Mouse (Mus musculus) 3T3-L1 (cell line): ENCODE results near the gene Erc2.

Source experiments
- DNase-seq: peaks from one replicate; pipeline ENCODE4 v3.0.0-alpha.2; 2015; ENCODE audit warnings: low read depth, low spot score

The Erc2 gene

GRCm38 (mm10) chr14:28061649-28062375, 439.6 kb downstream of the Erc2 start:
- DNase-seq: no peak

DNA sequence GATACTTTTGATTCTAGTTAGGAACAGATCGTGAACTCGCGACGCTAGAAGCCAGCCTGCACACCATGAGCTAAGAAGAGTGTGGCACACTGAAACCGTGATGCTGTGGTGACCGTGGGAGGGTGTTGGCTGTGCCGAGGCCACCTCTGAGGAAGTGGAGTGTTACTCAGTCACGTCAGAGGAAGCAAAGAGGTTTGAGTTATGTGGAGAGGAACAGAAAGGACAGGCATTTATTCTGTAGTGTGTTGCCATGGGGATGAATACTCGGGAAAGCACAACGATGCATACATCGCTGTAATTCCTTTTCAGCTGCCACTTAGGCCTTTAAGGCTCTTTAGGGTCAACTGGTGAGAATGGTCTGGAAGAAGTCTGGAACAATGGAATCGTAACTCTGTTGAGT, 445.8 kb downstream of the Erc2 start:
- DNase-seq: no peak

DNA sequence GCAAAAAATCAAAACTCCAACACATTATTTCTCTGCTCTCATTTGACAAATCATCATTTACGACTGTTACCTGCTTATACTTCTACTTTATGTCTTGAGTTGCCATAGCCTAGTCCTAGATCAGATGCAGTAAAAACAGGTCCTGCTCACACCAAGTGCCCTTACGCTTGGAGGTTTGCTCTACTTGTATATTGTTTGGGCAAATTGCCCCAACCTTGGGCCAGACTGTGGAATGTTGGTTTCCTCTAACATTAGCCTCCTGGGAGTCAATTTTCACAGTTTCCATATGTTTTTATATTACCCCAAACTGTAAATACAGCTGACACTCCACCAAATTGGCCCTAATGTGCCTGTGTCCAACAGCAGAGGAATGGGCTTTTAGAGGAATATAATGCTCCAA, 447.6 kb downstream of the Erc2 start:
- DNase-seq: peak; percentile 34

DNA sequence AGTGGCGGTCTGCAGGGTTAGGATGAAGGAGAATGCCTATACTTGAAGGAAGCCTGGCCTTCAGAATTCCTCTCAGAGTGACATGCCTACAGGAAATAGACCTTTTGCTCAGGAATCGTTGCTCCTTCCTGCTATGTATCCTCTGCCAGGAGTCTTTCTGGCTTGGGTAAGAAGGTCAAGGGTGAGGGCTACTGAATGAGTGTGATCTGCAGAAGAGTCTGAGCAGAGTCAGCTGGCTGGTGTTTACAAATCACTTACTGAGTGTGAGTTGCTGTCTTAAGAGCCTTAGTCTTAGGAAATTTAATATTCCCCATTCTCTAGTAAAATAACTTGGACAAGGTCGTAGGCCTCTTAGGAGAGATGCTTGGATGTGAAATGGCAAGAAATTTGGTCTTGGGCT, 450.3 kb downstream of the Erc2 start:
- no peak for DNase-seq

DNA sequence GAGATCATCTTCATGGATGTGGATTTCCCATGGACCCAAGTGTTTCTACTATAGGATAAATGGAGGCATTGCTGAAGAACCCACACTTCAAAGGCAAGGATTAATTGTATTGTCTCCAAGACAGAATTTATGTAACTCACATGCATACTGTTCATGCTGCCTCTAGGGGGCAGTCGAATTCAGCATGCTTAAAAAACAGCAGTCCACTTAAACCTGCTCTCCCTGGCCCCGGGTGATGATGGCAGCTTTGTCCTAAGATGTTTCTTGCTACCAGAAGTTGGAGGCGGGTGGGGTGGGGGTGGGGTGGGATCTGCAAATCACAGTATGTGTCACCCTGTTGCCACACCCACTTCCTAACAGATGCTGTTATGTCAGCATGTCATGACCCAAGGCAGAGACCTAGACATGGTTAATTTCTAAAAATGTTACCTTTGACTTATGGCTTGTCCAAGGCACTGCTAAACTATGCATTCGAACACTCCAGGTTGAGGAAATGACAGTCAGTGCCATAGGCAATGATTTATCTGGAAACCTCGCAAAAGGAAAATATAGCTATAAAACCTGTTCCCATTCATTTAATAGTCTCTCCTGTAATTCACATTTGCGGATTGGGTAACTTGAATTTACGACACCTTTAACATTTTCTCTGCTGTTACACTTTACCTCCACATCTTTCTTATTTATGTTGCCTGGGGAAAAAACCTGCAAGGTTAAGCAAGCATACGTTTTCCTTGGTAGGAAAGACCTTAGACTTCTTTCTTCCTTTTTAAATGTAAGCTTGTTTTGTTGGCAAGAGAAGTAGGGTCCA, 467.6 kb downstream of the Erc2 start:
- peak; percentile 55 for DNase-seq

- DNase-seq: no peak
Observed at GRCm38 (mm10) chr14:28091367-28091766, 469.1 kb downstream of the Erc2 start.

DNA sequence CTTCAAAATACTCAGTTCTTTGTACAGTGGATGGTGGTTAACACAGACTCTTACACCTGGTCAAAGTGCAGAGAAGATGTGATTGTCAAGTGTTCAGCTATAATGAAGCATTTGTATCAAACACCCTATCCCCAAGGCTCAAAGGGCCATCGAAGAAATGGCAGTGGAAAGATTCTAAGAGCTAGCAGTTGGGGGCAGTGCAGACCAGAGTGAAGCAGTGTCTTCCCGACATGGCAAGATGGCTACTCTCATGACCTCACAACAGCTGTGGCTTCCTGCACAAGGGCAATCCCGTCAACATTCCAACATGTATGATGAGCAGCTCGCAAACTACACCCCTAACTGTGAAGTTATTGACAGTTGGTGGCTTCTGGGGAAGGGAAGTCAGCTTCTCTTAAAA, 471.0 kb downstream of the Erc2 start:
- peak; percentile 10 for DNase-seq

DNA sequence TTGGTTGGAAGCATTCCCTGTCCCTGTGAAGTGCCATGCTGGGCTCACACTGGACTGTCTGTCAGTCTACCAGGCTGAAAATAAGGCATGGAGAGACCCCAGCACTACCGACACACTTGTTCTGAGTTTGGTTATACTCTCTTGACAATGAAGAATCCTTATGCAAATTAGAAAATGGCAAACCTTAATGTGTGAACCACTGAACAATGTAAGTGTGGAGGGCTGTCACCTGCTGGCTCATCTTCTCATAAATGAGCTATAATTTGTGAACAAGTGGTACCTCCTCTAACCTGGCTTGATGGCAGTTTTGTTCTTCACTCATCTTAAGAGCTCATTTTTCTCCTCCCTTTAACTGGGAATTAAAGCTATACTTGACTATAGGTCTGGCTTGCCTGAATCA, 471.7 kb downstream of the Erc2 start:
- DNase-seq: no peak

GRCm38 (mm10) chr14:28099084-28099483, 476.9 kb downstream of the Erc2 start:
- no peak for DNase-seq

GRCm38 (mm10) chr14:28113121-28113520, 490.9 kb downstream of the Erc2 start:
- peak; percentile 56 for DNase-seq

GRCm38 (mm10) chr14:28120851-28121250, 498.6 kb downstream of the Erc2 start:
- DNase-seq: no peak

- DNase-seq: no peak
Observed at GRCm38 (mm10) chr14:28126842-28127241, 504.6 kb downstream of the Erc2 start.

- no peak for DNase-seq
Observed at GRCm38 (mm10) chr14:28128999-28129398, 506.8 kb downstream of the Erc2 start.

- no peak for DNase-seq
Observed at GRCm38 (mm10) chr14:28143998-28144397, 521.8 kb downstream of the Erc2 start.

GRCm38 (mm10) chr14:28147201-28147600, 525.0 kb downstream of the Erc2 start:
- DNase-seq: no peak

GRCm38 (mm10) chr14:28150942-28151341, 528.7 kb downstream of the Erc2 start:
- peak; percentile 64 for DNase-seq

- no peak for DNase-seq
Observed at GRCm38 (mm10) chr14:28155706-28156105, 533.5 kb downstream of the Erc2 start.

GRCm38 (mm10) chr14:28160852-28161251, 538.6 kb downstream of the Erc2 start:
- no peak for DNase-seq

DNA sequence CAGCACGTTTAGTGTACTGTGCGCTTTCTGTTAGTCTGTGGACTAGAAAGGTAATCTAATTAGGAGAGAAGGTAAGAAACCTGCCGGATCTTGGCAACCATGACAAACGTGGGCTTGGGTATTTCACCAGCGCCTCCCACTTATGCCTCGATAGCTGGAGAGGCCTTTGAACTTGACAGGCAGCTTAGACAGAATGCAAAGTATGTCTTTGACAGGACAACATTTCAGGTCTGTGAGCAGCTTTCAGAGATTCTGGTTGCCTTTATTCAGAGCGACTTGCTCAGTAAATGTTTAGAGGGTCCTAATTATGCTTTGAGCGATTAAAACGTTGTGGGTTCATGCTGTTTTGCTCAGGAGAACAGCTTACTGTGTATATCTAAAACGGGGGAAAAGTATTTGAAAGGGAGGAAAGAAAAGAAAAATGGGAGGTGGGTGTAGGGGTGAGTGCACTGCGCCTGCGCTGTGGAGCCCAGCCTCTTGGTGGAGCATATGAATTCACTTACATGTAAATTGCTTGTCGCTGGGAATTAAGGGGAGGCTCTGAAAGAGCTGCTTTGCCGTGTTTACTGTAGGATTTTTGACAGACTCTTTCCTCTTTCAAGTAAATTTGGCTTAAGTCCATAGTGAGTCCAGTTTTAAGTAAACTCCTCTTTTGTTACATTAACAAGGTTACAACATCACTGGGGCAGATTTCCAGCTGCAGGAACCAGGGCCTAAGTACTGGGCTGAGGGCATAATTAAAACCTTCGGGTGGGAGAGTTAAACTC, 542.6 kb downstream of the Erc2 start:
- DNase-seq: peak; percentile 7

DNA sequence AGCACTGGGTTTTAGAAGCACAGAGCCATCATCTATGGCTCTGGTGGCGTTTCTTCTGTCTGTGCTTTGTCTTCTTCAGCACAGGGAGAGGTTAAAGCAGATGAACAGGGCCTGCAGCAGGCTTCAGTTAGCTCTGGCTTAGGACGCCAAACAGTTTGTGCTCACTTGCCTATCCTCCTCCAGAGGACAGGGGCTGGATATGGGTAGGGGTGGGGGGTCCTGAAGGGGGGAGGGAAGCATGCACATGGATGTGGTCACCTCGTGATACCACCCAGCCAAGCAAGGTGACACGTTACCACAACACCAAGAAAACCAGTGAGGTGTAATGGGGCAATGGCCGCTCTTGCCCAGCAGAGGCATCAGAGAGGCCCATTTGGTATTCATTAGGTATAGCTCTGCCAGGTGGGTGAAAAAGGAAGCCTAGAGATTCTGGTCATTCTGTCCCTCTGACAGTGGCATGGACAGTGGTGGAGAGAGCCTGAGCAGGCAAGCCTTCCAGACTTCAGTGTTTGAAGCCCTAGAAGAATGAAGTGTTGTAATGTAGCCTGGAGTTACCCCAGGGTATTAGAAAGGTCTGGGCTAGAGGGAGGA, 543.5 kb downstream of the Erc2 start:
- DNase-seq: no peak

GRCm38 (mm10) chr14:28170711-28171110, 548.5 kb downstream of the Erc2 start:
- no peak for DNase-seq

- no peak for DNase-seq
Observed at GRCm38 (mm10) chr14:28171364-28171763, 549.1 kb downstream of the Erc2 start.
